Mouse (Mus musculus) thymus, postnatal 0 days (tissue): ENCODE data around the gene Tnxb. TPM values are rescaled to one million over a fixed set of nuclear protein-coding genes. Genes with fewer than 3 reads are reported as not detected.

Source experiments
- DNase-seq: peaks from one replicate; pipeline ENCODE4 v3.0.0-alpha.2; 2015; ENCODE audit warnings: low spot score
- polyA plus RNA-seq: library from polyadenylated mRNA; unstranded; fragments of >200 nt; fragmentation: Nextera tagmentation; extraction: Ambion mirVana; gene quantifications from 2 replicates; pipeline ENCODE4 v1.2.1, GENCODE M21; 2015

Gene Tnxb
- 0.54 and 0.59 TPM in 2 replicates for polyA plus RNA-seq

DNA sequence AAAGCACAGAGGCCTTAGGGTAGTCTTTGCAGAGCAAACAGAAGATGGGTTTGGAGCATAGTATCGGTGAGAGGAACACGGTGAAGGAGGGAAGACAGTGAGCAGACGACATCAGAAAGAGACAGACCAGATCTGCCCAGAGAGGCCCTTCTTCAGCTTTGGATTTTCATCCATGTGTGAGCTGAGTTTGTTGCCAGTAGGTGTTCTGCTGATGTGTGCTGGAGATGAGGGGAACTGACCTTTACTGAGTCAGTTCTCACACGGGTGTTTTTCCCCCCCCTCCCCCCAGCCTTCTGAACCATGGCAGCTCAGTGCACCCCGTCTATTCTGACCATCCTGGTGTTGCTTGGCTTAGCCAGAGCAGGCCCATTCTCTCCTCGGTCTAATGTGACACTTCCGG is at the start of gene Tnxb:
Gene Tnxb, plus strand, starts transcription at position 301 of the 400 bp plus-strand sequence.
- DNase-seq = no peak

GRCm38 (mm10) chr17:34621006-34621405 is 49.3 kb upstream of the Tnxb start:
- no peak for DNase-seq

- no peak for DNase-seq
These were observed 47.2 kb upstream of the Tnxb start for GRCm38 (mm10) chr17:34623161-34623560.

- no peak for DNase-seq
These were observed 45.4 kb upstream of the Tnxb start for GRCm38 (mm10) chr17:34624981-34625380.

DNA sequence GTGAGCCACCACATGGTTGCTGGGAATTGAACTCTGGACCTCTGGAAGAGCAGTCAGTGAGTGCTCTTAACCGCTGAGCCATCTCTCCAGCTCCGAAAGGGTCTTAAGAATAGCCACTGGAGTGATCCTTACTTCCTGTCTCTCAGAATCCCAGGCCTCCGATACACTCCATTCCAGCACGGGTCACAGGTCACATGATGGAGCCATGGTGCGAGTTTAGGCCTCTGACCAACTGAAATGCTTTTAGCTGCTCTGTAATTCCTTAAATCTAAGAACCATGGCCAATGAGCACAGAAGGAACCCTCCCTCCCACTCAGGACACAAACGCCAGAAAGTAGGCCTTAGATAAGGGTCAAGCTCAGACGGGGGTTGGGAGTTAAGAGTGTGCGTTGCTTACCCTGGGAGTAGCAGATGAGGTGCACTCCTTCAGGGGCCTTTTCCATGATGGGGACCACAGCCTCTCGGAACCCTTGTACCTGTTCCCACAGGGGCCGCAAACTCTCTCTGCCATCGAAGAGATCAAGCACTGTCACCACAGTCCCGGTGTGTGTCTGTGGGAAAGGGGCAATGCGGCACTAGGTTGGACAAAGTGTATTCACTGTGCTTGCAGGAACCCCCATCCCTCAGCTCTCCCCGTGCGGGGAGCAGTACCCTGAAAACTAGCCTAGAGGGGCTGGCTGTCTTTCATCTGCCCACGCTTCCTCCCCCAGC is 44.1 kb upstream of the Tnxb start:
- DNase-seq = no peak

DNA sequence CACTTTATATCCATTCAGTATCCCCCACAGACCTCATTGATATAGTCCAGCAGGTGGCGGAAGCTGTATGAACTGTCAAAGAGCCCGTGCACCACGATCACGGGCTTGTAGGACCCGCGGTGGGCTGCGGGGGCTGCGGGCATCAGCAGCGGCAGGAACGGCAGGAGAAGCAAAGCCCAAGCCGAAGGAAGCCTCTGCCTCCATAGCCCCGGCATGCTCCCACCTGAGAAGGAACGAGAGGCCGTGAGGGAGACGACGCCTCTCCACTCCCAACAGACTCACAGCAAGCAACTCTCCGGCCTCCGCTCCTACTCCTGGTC is 43.6 kb upstream of the Tnxb start:
- peak; percentile 61 for DNase-seq

DNA sequence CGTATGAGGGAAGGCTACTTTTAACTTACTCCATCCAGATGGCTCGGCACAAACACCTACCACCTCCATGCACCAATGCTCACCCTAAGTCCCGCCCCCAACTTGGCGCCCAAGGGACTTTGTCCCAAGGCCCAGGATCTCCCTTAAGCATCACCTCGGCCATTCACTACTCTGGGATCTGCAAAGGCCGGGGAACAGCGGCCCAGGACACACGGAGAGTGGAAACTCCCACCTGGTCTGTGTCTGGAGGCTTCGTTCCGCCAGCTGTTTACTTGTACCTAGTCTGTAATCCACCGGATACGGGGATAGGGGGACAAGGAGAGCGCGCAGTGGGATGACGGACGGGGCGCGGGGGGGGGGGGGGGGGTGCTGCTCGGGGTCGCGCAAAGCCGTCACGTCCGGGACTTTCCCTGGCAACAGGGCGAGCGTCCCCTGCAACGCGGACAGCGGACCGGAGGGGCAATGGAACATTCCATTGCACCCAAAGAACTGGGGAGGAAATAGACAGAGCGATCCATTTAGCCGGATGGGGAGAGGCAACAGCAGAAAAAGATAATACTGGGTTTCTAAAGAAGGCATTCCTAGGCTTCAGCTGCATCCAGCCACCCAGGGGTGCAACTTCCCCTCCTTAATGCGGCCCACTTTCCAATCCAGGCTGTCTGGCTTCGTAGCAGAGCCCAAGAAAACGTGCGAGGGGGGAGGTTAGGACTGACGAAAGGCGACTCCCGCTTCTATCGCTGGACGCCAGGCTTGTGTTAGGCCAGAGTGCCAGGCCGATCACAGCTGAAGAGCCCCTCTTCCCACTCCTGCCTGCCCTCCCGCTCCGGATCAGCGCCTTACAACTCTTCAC is 43.0 kb upstream of the Tnxb start:
- DNase-seq = peak; percentile 89

- peak; percentile 68 for DNase-seq
These were observed 42.2 kb upstream of the Tnxb start, which contains the start of gene Ppt2 for GRCm38 (mm10) chr17:34627943-34628643. TSS of gene Ppt2 (minus strand) at chr17:34628510.

- DNase-seq = peak; percentile 30
These were observed 41.7 kb upstream of the Tnxb start for GRCm38 (mm10) chr17:34628644-34628967.

GRCm38 (mm10) chr17:34629221-34629751 is 41.0 kb upstream of the Tnxb start, which contains the start of gene Prrt1:
TSS of gene Prrt1 (plus strand) at chr17:34629533.
- peak; percentile 64 for DNase-seq

- peak; percentile 94 for DNase-seq
These were observed 40.3 kb upstream of the Tnxb start for GRCm38 (mm10) chr17:34629796-34630603.

DNA sequence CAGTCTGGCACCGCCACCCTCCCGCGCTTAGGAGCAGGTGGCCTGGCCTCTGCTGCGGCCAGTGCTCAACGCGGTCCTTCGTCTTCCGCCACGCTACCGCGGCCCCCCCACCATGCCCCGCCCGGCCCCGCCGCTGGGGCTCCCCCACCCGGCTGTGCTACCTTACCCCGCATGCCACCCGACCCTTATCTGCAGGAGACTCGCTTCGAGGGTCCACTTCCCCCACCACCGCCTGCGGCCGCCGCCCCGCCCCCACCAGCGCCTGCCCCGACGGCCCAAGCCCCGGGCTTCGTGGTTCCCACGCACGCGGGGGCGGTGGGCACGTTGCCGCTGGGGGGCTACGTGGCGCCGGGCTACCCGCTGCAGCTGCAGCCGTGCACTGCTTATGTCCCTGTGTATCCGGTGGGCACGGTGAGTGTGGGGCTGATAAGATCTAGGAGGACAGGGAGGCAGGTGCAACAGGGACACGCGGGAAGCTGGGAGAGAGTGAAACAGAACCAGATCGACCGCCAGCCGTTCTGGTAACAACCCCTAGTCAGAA is 39.5 kb upstream of the Tnxb start:
- peak; percentile 73 for DNase-seq

GRCm38 (mm10) chr17:34631647-34632046 is 38.7 kb upstream of the Tnxb start:
- no peak for DNase-seq

DNA sequence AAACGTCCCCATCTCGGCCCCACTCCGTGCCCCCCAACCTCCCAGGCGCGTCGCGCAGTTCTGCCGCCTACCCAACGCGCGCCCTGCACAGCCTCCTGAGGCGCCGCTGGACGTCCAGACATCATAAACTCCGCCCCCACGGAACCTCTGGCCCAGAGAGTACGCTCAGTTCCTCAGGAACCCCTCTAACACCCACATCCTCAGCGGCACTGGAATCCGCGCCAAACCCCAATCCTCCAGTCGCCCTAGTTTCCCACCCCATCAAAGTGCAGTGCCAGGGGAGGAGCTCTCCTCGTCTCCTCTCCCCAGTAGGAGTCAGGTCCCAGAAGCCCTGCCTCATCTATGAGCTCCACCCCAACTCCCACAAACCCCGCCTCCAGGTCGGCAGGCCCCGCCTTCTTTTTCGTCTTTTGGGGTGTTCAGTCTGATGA is 38.1 kb upstream of the Tnxb start:
- peak; percentile 91 for DNase-seq

- no peak for DNase-seq
These were observed 34.7 kb upstream of the Tnxb start for GRCm38 (mm10) chr17:34635671-34636070.

GRCm38 (mm10) chr17:34637459-34637858 is 32.9 kb upstream of the Tnxb start:
- no peak for DNase-seq

DNA sequence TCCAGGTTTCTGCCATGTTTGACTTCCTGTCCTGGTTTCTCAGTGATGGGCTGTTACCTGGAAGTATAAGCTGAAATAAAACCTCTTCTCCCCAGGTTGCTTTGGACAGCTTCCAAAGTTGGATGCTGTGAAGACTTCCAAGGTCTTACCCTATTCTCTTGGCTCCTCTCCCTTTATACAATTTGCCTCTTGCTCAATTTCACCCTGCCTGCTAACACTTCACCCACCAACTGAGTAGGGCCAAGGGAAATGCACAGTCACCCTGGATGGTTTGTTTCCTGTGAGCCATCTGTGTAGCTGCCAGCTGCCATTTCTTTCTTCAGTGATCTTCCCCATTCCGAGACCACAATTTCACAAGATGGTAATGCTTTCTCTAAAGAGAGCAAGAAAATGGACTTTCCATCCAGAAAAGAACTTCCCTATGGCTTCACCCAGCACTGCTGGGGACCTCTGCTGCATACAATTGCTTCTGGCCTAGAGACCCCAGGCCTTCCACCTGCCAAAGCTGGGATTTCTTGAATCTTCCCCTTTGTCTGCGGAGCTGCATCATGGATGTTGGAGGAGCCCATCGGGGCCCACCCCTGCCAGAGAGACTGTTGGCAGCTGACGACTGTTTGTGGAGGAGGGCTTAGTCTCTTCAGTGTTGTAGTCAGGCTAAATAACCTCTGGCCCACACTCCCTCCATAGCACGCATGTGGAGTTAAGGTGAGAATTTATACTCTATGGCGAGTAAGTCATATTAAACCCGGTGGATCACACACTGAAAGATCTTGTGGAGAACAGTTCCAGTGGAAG is 30.7 kb upstream of the Tnxb start:
- DNase-seq = no peak

DNA sequence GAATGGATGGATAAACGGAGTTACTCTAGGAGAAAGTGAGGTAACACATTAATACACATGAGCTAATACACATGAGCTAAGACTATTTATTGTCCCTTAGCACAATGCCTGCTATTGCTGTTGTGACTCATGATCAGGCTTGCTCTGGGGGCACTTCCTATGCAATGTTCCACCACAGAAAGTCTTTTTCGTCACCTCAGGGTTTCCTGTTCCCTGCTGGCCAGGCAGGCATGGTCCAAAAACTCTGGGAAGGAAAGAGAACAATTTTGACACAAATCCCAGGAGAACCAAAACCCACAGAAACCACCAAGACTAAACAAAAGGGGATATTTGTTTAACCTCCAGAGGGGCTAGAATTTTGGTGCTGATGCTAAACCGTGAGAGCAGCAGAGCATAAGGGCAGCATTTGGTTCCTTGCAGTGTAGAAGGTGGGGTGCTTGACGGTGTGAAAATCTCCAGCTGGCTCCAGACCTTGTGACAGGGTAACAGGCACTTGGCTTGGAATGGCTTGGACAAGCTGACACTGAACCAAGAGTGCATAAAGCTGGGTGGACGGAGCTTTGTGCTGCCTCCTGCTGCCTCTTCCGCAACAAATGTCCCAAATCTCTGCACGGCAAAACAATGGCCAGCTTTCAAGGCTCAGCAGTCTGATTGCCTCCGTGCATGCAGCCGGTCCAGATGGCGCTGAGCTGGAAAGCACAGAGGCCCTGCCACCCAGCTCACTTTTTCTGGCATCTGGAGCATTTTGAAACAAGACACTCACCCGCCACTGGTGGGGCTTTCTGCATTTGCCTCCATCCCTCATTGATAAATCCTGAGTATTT is 29.3 kb upstream of the Tnxb start:
- no peak for DNase-seq

GRCm38 (mm10) chr17:34641945-34642344 is 28.4 kb upstream of the Tnxb start:
- DNase-seq = no peak
